42 mouse cellular contexts compared by ENCODE assay signal in the genomic region with DNA sequence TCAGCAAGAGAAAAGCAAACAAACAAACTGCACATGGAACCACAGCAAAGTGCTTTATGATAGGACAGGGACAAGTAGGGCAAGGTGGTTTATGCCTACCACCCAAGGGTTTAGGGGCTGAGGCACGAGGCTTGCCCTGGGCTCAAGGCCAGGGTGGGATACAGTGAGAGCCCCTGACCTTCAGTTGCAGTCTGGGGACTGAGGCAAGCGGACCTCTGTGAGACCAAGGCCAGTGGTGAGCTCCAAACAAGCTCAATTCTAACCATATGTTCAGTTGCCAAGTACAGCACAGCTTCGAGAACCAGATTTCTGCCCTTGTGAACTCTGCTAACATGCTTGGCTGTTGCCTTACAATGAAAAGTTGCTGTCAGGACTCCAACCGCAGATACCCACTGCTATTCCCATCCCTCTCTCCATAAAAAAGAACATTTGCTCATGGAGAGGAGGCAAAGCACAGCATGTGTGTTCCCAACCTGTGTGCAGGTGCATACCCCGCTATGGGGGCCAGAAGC. TPM values are rescaled to one million over a fixed set of nuclear protein-coding genes. Genes with fewer than 3 reads are reported as not detected.
DNase-seq lines count a peak whose midpoint lies in the region; ATAC-seq and TF ChIP-seq lines count a peak whose summit lies in the region.
"Had no signal": no experiment of that assay in that cellular context is flagged by ENCODE, and none has a peak within 500 bp of the region (broad histone marks: within the 10 kb centered on the region; RNA-seq: fewer than 3 reads in every experiment).

No protein-coding gene starts in this region.

- no peaks in the 10 kb centered on the region for H3K9me3 ChIP-seq in heart, embryonic 10.5 days
- no peaks in the 10 kb centered on the region for H3K9me3 ChIP-seq in intestine, postnatal 0 days (ENCODE audit: control insufficient read depth)
- H3K9me3 ChIP-seq in intestine, embryonic 16.5 days (ENCODE audit: control insufficient read depth, low read length), result no peaks in the 10 kb centered on the region
- H3K9me3 ChIP-seq: embryonic facial prominence, embryonic 12.5 days; midbrain, embryonic 13.5 days had no signal

- H3K4me3 ChIP-seq in heart, embryonic 10.5 days, result no peak overlapping the region
- H3K4me3 ChIP-seq in intestine, postnatal 0 days (ENCODE audit: low read depth, low read length), result no peak overlapping the region
- H3K4me3 ChIP-seq in intestine, embryonic 16.5 days (ENCODE audit: low read length), result no peak overlapping the region
- no peak overlapping the region for H3K4me3 ChIP-seq in small intestine, adult 2 months (ENCODE audit: low read depth, low read length)
- H3K4me3 ChIP-seq: embryonic facial prominence, embryonic 12.5 days; erythroblast, embryonic 14.5 days; midbrain, embryonic 13.5 days had no signal

- ATAC-seq in intestine, postnatal 0 days, result no peak
- no peak for ATAC-seq in intestine, embryonic 16.5 days
- ATAC-seq: activated CD4-positive, CD25-positive, alpha-beta regulatory T cell, adult 4 months; forebrain, embryonic 16.5 days; midbrain, embryonic 13.5 days had no signal

- no peaks in the 10 kb centered on the region for H3K27me3 ChIP-seq in heart, embryonic 10.5 days (ENCODE audit: insufficient read depth, poor library complexity, severe bottlenecking)
- H3K27me3 ChIP-seq in intestine, postnatal 0 days (replicated peaks; ENCODE audit: control insufficient read depth, insufficient read depth, low read length), result no peaks in the 10 kb centered on the region
- no peaks in the 10 kb centered on the region for H3K27me3 ChIP-seq in intestine, embryonic 16.5 days (replicated peaks; ENCODE audit: control insufficient read depth, insufficient read depth, low read length)
- no peaks in the 10 kb centered on the region for H3K27me3 ChIP-seq in small intestine, adult 2 months (ENCODE audit: control insufficient read depth, insufficient read depth, low read length)
- H3K27me3 ChIP-seq: CH12.LX; embryonic facial prominence, embryonic 12.5 days; midbrain, embryonic 13.5 days had no signal

- TF ChIP-seq POLR2A in small intestine, adult 2 months (IDR thresholded peaks at IDR 0.05; ENCODE audit: low read depth, low read length), result no peak

- H3K27ac ChIP-seq in heart, embryonic 10.5 days, result 0 out of 2 replicates have a peak overlapping the region, but pooled peaks have one; percentile 6
- H3K27ac ChIP-seq in intestine, postnatal 0 days (ENCODE audit: low read depth, low read length), result peak overlapping the region; percentile 57
- no peak overlapping the region for H3K27ac ChIP-seq in intestine, embryonic 16.5 days (ENCODE audit: low read length)
- H3K27ac ChIP-seq in small intestine, adult 2 months (ENCODE audit: insufficient read depth, low read depth, low read length), result peak overlapping the region; percentile 1; the same call in 1 of the 2 replicates
- H3K27ac ChIP-seq: embryonic facial prominence, embryonic 12.5 days; hindbrain, embryonic 14.5 days; liver, embryonic 14.5 days; macrophage; midbrain, embryonic 13.5 days had no signal

- peaks cover 19% of the 10 kb centered on the region for H3K36me3 ChIP-seq in heart, embryonic 10.5 days
- peaks cover 8% of the 10 kb centered on the region; the same call in 1 of the 2 replicates for H3K36me3 ChIP-seq in intestine, postnatal 0 days (ENCODE audit: control insufficient read depth, insufficient read depth)
- 0 out of 2 replicates have a peak, but pooled peaks cover 3% of the 10 kb centered on the region for H3K36me3 ChIP-seq in intestine, embryonic 16.5 days (ENCODE audit: control insufficient read depth, insufficient read depth, low read length)
- H3K36me3 ChIP-seq in small intestine, adult 2 months (ENCODE audit: control insufficient read depth, insufficient read depth, low read length), result no peaks in the 10 kb centered on the region
- H3K36me3 ChIP-seq: midbrain, embryonic 13.5 days had no signal

- WGBS in heart, embryonic 10.5 days, result 82% methylated on average over 5 of the region's 5 CpGs
- 72% methylated on average over 5 of the region's 5 CpGs for WGBS in intestine, postnatal 0 days
- WGBS in intestine, embryonic 16.5 days, result 75% methylated on average over 5 of the region's 5 CpGs
- 68% methylated on average over 5 of the region's 5 CpGs for WGBS in small intestine, adult 2 months

- H3K4me2 ChIP-seq in intestine, postnatal 0 days (replicated peaks; ENCODE audit: low read depth), result no peak overlapping the region
- no peak overlapping the region for H3K4me2 ChIP-seq in intestine, embryonic 16.5 days (ENCODE audit: low read depth, low read length)
- H3K4me2 ChIP-seq: embryonic facial prominence, embryonic 12.5 days; hindbrain, embryonic 14.5 days; midbrain, embryonic 13.5 days had no signal

- peak; percentile 52 for DNase-seq in adrenal gland, adult 2 months
- DNase-seq in adrenal gland, adult 18-20 months (ENCODE audit: low spot score in 2 of 2), result no peak
- no peak for DNase-seq in heart, embryonic 10.5 days (ENCODE audit: low spot score)
- no peak for DNase-seq in heart, adult 18-20 months
- DNase-seq: cerebellum, adult 11 months; cerebellum, adult 9-10 months; cerebellum, postnatal 36 days; gastrocnemius, postnatal 10 days; kidney, adult 18-20 months; kidney, postnatal 4 days; left cerebral cortex, postnatal 4 days; lung, adult 2 months; lung, postnatal 10 days; right cerebral cortex, postnatal 25 days; spleen, adult 18-20 months; thymus, postnatal 14 days had no signal

- no peak overlapping the region for H3K9ac ChIP-seq in intestine, postnatal 0 days (ENCODE audit: low read depth, low read length)
- H3K9ac ChIP-seq in intestine, embryonic 16.5 days (ENCODE audit: low read depth, low read length), result no peak overlapping the region
- H3K9ac ChIP-seq: embryonic facial prominence, embryonic 12.5 days; hindbrain, embryonic 14.5 days; liver, embryonic 14.5 days; midbrain, embryonic 13.5 days had no signal

- no peak for TF ChIP-seq CTCF in intestine, postnatal 0 days (IDR thresholded peaks at IDR 0.05; ENCODE audit: low read depth)
- no peak for TF ChIP-seq CTCF in small intestine, adult 2 months (IDR thresholded peaks at IDR 0.05; ENCODE audit: extremely low read depth, insufficient read length, insufficient replicate concordance, low read depth, low read length)

- peaks cover 64% of the 10 kb centered on the region for H3K4me1 ChIP-seq in heart, embryonic 10.5 days
- peaks cover 7% of the 10 kb centered on the region; the same call in 1 of the 2 replicates for H3K4me1 ChIP-seq in intestine, postnatal 0 days (replicated peaks; ENCODE audit: control insufficient read depth, insufficient read depth, low read length)
- H3K4me1 ChIP-seq in intestine, embryonic 16.5 days (ENCODE audit: control insufficient read depth, insufficient read depth, low read length), result peaks cover 43% of the 10 kb centered on the region
- peaks cover 27% of the 10 kb centered on the region for H3K4me1 ChIP-seq in small intestine, adult 2 months (ENCODE audit: control insufficient read depth, insufficient read depth, insufficient read length, low read length)

RNA-seq across cellular contexts. Expression of gene Ube4b, which starts 8.6 kb away (rescaled TPM):
- total RNA-seq in adrenal gland, adult 2 months (2021), result 10 to 100 TPM; 70.9 to 85.0 TPM
- polyA plus RNA-seq in adrenal gland, adult 2 months (2012; rRNA removed), result 84.7 and 105 TPM in 2 replicates
- 10 to 100 TPM; 59.8 to 71.3 TPM for total RNA-seq in adrenal gland, adult 18-20 months (2021)
- polyA plus RNA-seq in heart, embryonic 10.5 days (2016; fragmentation: Nextera tagmentation; extraction: Ambion mirVana), result 57.1 and 62.9 TPM in 2 replicates
- 10 to 100 TPM; 41.7 to 45.5 TPM for total RNA-seq in heart, adult 18-20 months (2021)
- polyA plus RNA-seq in intestine, postnatal 0 days (2015; fragmentation: Nextera tagmentation; extraction: Ambion mirVana), result 47.2 and 47.6 TPM in 2 replicates
- polyA plus RNA-seq in intestine, embryonic 16.5 days (2015; fragmentation: Nextera tagmentation; extraction: Ambion mirVana), result 31.1 and 34.4 TPM in 2 replicates
- 51.0 and 115 TPM in 2 replicates for polyA plus RNA-seq in small intestine, adult 2 months (2012; rRNA removed)

RNA-seq across cellular contexts. Expression of gene Rbp7, which starts 36.9 kb away (rescaled TPM):
- total RNA-seq in adrenal gland, adult 2 months (2021), result 10 to 100 TPM; 13.3 to 14.3 TPM
- 3.4 and 6.1 TPM in 2 replicates for polyA plus RNA-seq in adrenal gland, adult 2 months (2012; rRNA removed)
- total RNA-seq in adrenal gland, adult 18-20 months (2021), result 10 to 100 TPM; 18.0 to 66.4 TPM
- 0.67 and 1.3 TPM in 2 replicates for polyA plus RNA-seq in heart, embryonic 10.5 days (2016; fragmentation: Nextera tagmentation; extraction: Ambion mirVana)
- 10 to 100 TPM; 63.9 to 85.7 TPM for total RNA-seq in heart, adult 18-20 months (2021)
- polyA plus RNA-seq in intestine, postnatal 0 days (2015; fragmentation: Nextera tagmentation; extraction: Ambion mirVana), result 3.8 and 4.0 TPM in 2 replicates
- 1.9 and 2.2 TPM in 2 replicates for polyA plus RNA-seq in intestine, embryonic 16.5 days (2015; fragmentation: Nextera tagmentation; extraction: Ambion mirVana)
- polyA plus RNA-seq in small intestine, adult 2 months (2012; rRNA removed), result 1.0 and 3.9 TPM in 2 replicates
- total RNA-seq: CH12.LX; hematopoietic stem cell, adult 5-6 weeks; layer of hippocampus, adult 8-10 months; layer of hippocampus, postnatal 25 days; left cerebral cortex, adult 8-10 months; left cerebral cortex, postnatal 4 days; megakaryocyte-erythroid progenitor cell, adult 5-6 weeks; monocyte, adult 5-6 weeks had no signal
- polyA plus RNA-seq: activated CD4-positive, CD25-positive, alpha-beta regulatory T cell, adult 4 months; C2C12; erythroblast, embryonic 14.5 days; forebrain, embryonic 11.5 days; forebrain, embryonic 16.5 days; hindbrain, embryonic 14.5 days; liver, embryonic 14.5 days; macrophage; midbrain, embryonic 13.5 days; neural tube, embryonic 14.5 days had no signal

RNA-seq across cellular contexts. Expression of gene Tmem274, which starts 59.3 kb away (rescaled TPM):
- total RNA-seq in adrenal gland, adult 2 months (2021), result not detected
- not detected in 2 replicates for polyA plus RNA-seq in adrenal gland, adult 2 months (2012; rRNA removed)
- total RNA-seq in adrenal gland, adult 18-20 months (2021), result not detected
- polyA plus RNA-seq in heart, embryonic 10.5 days (2016; fragmentation: Nextera tagmentation; extraction: Ambion mirVana), result 0.30 and 0.49 TPM in 2 replicates
- total RNA-seq in heart, adult 18-20 months (2021), result not detected
- not detected in 2 replicates for polyA plus RNA-seq in intestine, postnatal 0 days (2015; fragmentation: Nextera tagmentation; extraction: Ambion mirVana)
- polyA plus RNA-seq in intestine, embryonic 16.5 days (2015; fragmentation: Nextera tagmentation; extraction: Ambion mirVana), result 0.38 and 0.55 TPM in 2 replicates
- polyA plus RNA-seq in small intestine, adult 2 months (2012; rRNA removed), result not detected in 2 replicates
- total RNA-seq: CH12.LX; ES-E14; gastrocnemius, postnatal 10 days; hematopoietic stem cell, adult 5-6 weeks; layer of hippocampus, adult 8-10 months; layer of hippocampus, postnatal 25 days; left cerebral cortex, adult 8-10 months; left cerebral cortex, postnatal 4 days; megakaryocyte-erythroid progenitor cell, adult 5-6 weeks; monocyte, adult 5-6 weeks had no signal
- polyA plus RNA-seq: C2C12; erythroblast, embryonic 14.5 days; forebrain, embryonic 16.5 days; gonadal fat pad, adult 2 months; heart, embryonic 14.5 days; hindbrain, embryonic 14.5 days; limb, embryonic 14.5 days; liver, embryonic 14.5 days; lung, adult 2 months; macrophage; neural tube, embryonic 14.5 days; urinary bladder, adult 2 months had no signal
